Mouse (Mus musculus): ENCODE results near the gene Zfp811. TPM values are rescaled to one million over a fixed set of nuclear protein-coding genes. Genes with fewer than 3 reads are reported as not detected.

The Zfp811 gene
- total RNA-seq, 2 experiments from 2014 or later: not detected

GRCm38 (mm10) chr17:32771213-32771612 is 38.5 kb downstream of the Zfp811 start:
- peak; percentile 68; the same call in 1 of the 2 replicates for ATAC-seq (replicated peaks; ENCODE audit: low FRiP score, low TSS enrichment, poor library complexity, severe bottlenecking)

- ATAC-seq (replicated peaks; ENCODE audit: low FRiP score, low TSS enrichment, poor library complexity, severe bottlenecking): no peak
Measured at GRCm38 (mm10) chr17:32766422-32766821, 43.3 kb downstream of the Zfp811 start.

DNA sequence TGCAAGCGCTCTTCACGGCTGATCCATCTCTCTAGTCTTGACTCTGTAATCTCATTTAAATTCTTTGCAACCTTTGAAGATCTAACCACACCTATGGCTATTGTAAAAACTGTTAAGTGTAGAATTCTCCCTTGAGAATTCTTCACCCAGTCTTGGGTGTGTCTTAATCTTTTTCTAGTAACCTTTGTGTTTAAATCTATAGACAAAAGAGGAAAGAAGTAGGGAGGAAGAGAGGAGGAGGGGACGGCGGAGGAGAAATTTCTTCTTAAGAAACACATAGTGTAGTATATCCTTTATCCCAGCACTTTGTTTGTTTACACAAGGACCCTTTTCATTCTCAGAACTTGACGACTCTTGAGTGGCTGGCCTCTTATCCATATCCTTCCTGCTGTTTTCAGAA is 52.4 kb downstream of the Zfp811 start:
- ATAC-seq (replicated peaks; ENCODE audit: low FRiP score, low TSS enrichment, poor library complexity, severe bottlenecking): no peak

- peak; percentile 23 for ATAC-seq (replicated peaks; ENCODE audit: low FRiP score, low TSS enrichment, poor library complexity, severe bottlenecking)
Measured at GRCm38 (mm10) chr17:32753634-32754033, 56.1 kb downstream of the Zfp811 start.

DNA sequence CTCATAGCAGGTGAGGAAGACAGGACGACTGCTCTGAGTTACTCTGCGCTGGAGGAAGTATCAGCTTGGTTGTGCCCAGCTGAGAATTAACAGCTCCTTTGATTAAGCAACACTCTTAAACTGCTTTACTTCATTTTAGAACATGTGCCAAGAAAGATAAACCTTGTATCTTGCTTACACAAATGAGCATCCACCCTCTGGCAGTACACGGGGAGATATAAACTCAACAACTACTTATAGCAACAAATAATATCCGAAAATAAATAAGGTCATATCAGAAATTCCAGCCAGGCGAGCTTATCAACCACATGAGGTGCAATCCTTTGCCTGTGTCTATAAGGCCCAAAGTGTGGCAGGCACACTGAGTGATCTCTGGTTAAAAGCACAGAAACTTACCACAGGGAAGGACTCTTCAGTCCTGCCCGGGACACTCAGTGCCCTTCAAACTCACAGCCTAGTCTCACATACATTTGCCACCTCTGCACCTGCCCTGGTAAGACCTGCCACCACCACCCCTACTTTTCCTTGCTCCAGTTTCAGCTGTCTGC is 56.8 kb downstream of the Zfp811 start:
- ATAC-seq (replicated peaks; ENCODE audit: low FRiP score, low TSS enrichment, poor library complexity, severe bottlenecking): peak; percentile 96

DNA sequence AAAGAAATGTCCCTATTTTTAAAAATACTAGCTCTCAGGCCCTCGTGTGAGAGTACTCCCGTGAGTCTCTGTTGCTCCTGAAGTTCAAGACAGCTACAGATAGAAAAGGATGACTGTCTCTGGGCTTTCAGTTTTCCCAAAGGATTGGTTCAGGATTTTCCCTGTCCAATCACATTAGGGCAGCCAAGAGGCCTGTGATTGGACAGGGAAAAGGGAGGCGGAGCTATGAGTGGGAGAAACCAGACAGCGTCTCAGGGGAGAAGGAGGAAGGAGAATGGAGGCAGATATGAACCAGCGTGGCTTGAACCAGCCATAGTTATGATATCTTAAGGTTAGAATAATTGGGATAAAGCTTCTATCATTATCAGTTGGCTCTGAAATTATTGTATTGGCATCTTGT is 59.1 kb downstream of the Zfp811 start:
- ATAC-seq (replicated peaks; ENCODE audit: low FRiP score, low TSS enrichment, poor library complexity, severe bottlenecking): no peak

Other genes starting within 250 kb of the Zfp811 start
- not detected in 2 replicates for gene Cyp4f37, start 188.6 kb downstream of the Zfp811 start, total RNA-seq (2014; fragmentation: Nextera tagmentation)
- gene Cyp4f37, start 188.6 kb downstream of the Zfp811 start, total RNA-seq (2017): not detected in 2 replicates
- not detected in 2 replicates for gene Cyp4f40, start 151.0 kb downstream of the Zfp811 start, total RNA-seq (2014; fragmentation: Nextera tagmentation)
- not detected in 2 replicates for gene Cyp4f40, start 151.0 kb downstream of the Zfp811 start, total RNA-seq (2017)
- not detected in 2 replicates for gene Cyp4f15, start 124.3 kb downstream of the Zfp811 start, total RNA-seq (2014; fragmentation: Nextera tagmentation)
- gene Cyp4f15, start 124.3 kb downstream of the Zfp811 start, total RNA-seq (2017): not detected in 2 replicates
- 33.5 and 53.2 TPM in 2 replicates for gene Zfp871, start 21.6 kb downstream of the Zfp811 start, total RNA-seq (2014; fragmentation: Nextera tagmentation)
- gene Zfp871, start 21.6 kb downstream of the Zfp811 start, total RNA-seq (2017): 18.9 and 29.5 TPM in 2 replicates
- 3.6 and 4.4 TPM in 2 replicates for gene Zfp799, start 20.3 kb upstream of the Zfp811 start, total RNA-seq (2014; fragmentation: Nextera tagmentation)
- 1.5 and 6.1 TPM in 2 replicates for gene Zfp799, start 20.3 kb upstream of the Zfp811 start, total RNA-seq (2017)
- gene Zfp870, start 81.7 kb upstream of the Zfp811 start, total RNA-seq (2014; fragmentation: Nextera tagmentation): 6.9 and 7.6 TPM in 2 replicates
- gene Zfp870, start 81.7 kb upstream of the Zfp811 start, total RNA-seq (2017): 1.1 and 6.5 TPM in 2 replicates
- gene Cyp4f14, start 107.4 kb upstream of the Zfp811 start, total RNA-seq (2014; fragmentation: Nextera tagmentation): not detected in 2 replicates
- not detected in 2 replicates for gene Cyp4f14, start 107.4 kb upstream of the Zfp811 start, total RNA-seq (2017)
- 14.4 and 19.2 TPM in 2 replicates for gene Cyp4f13, start 137.5 kb upstream of the Zfp811 start, total RNA-seq (2014; fragmentation: Nextera tagmentation)
- 2.8 and 5.4 TPM in 2 replicates for gene Cyp4f13, start 137.5 kb upstream of the Zfp811 start, total RNA-seq (2017)
- 13.4 and 16.8 TPM in 2 replicates for gene Zfp472, start 155.9 kb upstream of the Zfp811 start, total RNA-seq (2014; fragmentation: Nextera tagmentation)
- gene Zfp472, start 155.9 kb upstream of the Zfp811 start, total RNA-seq (2017): 16.5 and 20.0 TPM in 2 replicates
- gene Zfp952, start 183.2 kb upstream of the Zfp811 start, total RNA-seq (2014; fragmentation: Nextera tagmentation): 7.5 and 8.5 TPM in 2 replicates
- gene Zfp952, start 183.2 kb upstream of the Zfp811 start, total RNA-seq (2017): 4.1 and 8.3 TPM in 2 replicates
- 6.6 and 12.2 TPM in 2 replicates for gene Zfp763, start 223.5 kb upstream of the Zfp811 start, total RNA-seq (2014; fragmentation: Nextera tagmentation)
- gene Zfp763, start 223.5 kb upstream of the Zfp811 start, total RNA-seq (2017): 8.0 and 14.3 TPM in 2 replicates